Mouse (Mus musculus) erythroblast, adult 5-6 weeks (primary cell): ENCODE measurements around the gene Cdkal1. TPM values are rescaled to one million over a fixed set of nuclear protein-coding genes. Genes with fewer than 3 reads are reported as not detected.

ENCODE experiments used
- ATAC-seq: replicated peaks from 2 replicates; pipeline ENCODE4 v1.8.0; 2016; ENCODE audit warnings: moderate number of reproducible peaks, mild to moderate bottlenecking, moderate TSS enrichment, inconsistent platforms; ENCODE audit not compliant: poor library complexity, low FRiP score, severe bottlenecking
- total RNA-seq, 2 experiments: library from RNA; stranded (forward) in 1 of 2; stranded (reverse) in 1 of 2; fragments of 150-400 nt in 1 of 2; fragments of 200-764, 138-1000 nt in 1 of 2; gene quantifications; 2 replicates each; pipeline versions ENCODE4 v1.2.3 to v1.2.4; 2015 to 2017; ENCODE audit warnings: low replicate concordance in 2 of 2

Gene Cdkal1
- total RNA-seq, 2 experiments from 2014 or later = 5.4 to 7.5 TPM

GRCm38 (mm10) chr13:29390025-29390424, 465.4 kb downstream of the Cdkal1 start:
- ATAC-seq = no peak

- ATAC-seq = no peak
Measured at GRCm38 (mm10) chr13:29388918-29389317, 466.6 kb downstream of the Cdkal1 start.

- no peak for ATAC-seq
Measured at GRCm38 (mm10) chr13:29377572-29377971, 477.9 kb downstream of the Cdkal1 start.

GRCm38 (mm10) chr13:29371916-29372315, 483.6 kb downstream of the Cdkal1 start:
- no peak for ATAC-seq

GRCm38 (mm10) chr13:29371466-29371771, 484.1 kb downstream of the Cdkal1 start:
- no peak for ATAC-seq

GRCm38 (mm10) chr13:29370731-29371465, 484.6 kb downstream of the Cdkal1 start:
- ATAC-seq = no peak

GRCm38 (mm10) chr13:29368806-29369205, 486.7 kb downstream of the Cdkal1 start:
- no peak for ATAC-seq

- no peak for ATAC-seq
Measured at GRCm38 (mm10) chr13:29364901-29365625, 490.4 kb downstream of the Cdkal1 start.

- ATAC-seq = no peak
Measured at GRCm38 (mm10) chr13:29364009-29364408, 491.5 kb downstream of the Cdkal1 start.

- no peak for ATAC-seq
Measured at GRCm38 (mm10) chr13:29361842-29362241, 493.6 kb downstream of the Cdkal1 start.

GRCm38 (mm10) chr13:29360899-29361298, 494.6 kb downstream of the Cdkal1 start:
- no peak for ATAC-seq

- no peak for ATAC-seq
Measured at GRCm38 (mm10) chr13:29359341-29359740, 496.1 kb downstream of the Cdkal1 start.

GRCm38 (mm10) chr13:29357483-29357882, 498.0 kb downstream of the Cdkal1 start:
- no peak for ATAC-seq

GRCm38 (mm10) chr13:29356158-29356485, 499.4 kb downstream of the Cdkal1 start:
- ATAC-seq = no peak

- no peak for ATAC-seq
Measured at GRCm38 (mm10) chr13:29355484-29356157, 499.9 kb downstream of the Cdkal1 start.

- no peak for ATAC-seq
Measured at GRCm38 (mm10) chr13:29354943-29355342, 500.5 kb downstream of the Cdkal1 start.

- no peak for ATAC-seq
Measured at GRCm38 (mm10) chr13:29353888-29354415, 501.5 kb downstream of the Cdkal1 start.

- no peak for ATAC-seq
Measured at GRCm38 (mm10) chr13:29351023-29351684, 504.3 kb downstream of the Cdkal1 start.

- ATAC-seq = no peak
Measured at GRCm38 (mm10) chr13:29350004-29350403, 505.5 kb downstream of the Cdkal1 start.

GRCm38 (mm10) chr13:29349386-29349961, 506.0 kb downstream of the Cdkal1 start:
- ATAC-seq = no peak
